Mouse (Mus musculus) lung, adult 2 months (tissue): ENCODE results near the gene Pde4d.

ENCODE experiments used
- CTCF ChIP-seq: fragments of 200-500 bp; IDR thresholded peaks from 2 replicates; pipeline ENCODE4 v1.5.1; 2011; ENCODE audit warnings: mild to moderate bottlenecking, low read length, control low read depth; ENCODE audit not compliant: insufficient read depth
- POLR2A ChIP-seq: fragments of 200-500 bp; IDR thresholded peaks from 2 replicates; pipeline ENCODE4 v1.6.1; 2011; ENCODE audit warnings: low read depth, mild to moderate bottlenecking, control low read depth, low read length, borderline replicate concordance; ENCODE audit errors: extremely low read depth

- TF ChIP-seq CTCF (no peak), POLR2A (no peak)
Measured at GRCm38 (mm10) chr13:109236047-109236446, 786.3 kb downstream of the Pde4d start.
